Mouse (Mus musculus) testis, adult 2 months (tissue): ENCODE measurements around the gene Ptprt.

Experiments
- CTCF ChIP-seq: fragments of 200-500 bp; IDR thresholded peaks from 2 replicates; pipeline ENCODE4 v1.5.1; 2012; ENCODE audit warnings: low read depth, mild to moderate bottlenecking, inconsistent platforms, low read length, moderate library complexity; ENCODE audit not compliant: control insufficient read depth, insufficient read depth, insufficient replicate concordance
- POLR2A ChIP-seq: fragments of 200-500 bp; IDR thresholded peaks from 2 replicates; pipeline ENCODE4 v1.6.1; 2012; ENCODE audit warnings: low read depth, mild to moderate bottlenecking, inconsistent platforms, low read length, moderate library complexity; ENCODE audit not compliant: control insufficient read depth

GRCm38 (mm10) chr2:162509016-162509415 lies 151.9 kb downstream of the Ptprt start:
- TF ChIP-seq CTCF: no peak
- no peak for TF ChIP-seq POLR2A
